Mouse (Mus musculus): ENCODE data around the gene Sord.

DNA sequence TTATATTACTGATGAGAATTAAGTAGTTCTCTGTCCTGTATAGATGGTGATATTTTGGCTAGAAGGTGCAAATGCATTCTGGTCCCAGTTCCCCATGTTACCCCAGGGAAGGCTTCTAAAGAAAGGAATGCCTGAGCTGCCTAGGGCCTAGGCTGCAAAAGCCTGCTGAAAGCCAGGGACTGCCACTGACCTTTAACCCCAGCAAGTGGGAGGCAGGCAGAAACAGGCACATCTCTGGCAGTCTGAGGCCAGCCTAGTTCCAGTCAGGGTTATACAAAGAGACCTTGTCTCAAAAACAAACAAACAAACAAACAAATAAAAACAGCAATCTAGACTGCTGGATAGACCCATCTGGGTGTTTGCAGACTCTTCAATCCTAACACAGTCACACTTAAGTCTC, 6.2 kb downstream of the Sord start:
- TF ChIP-seq CTCF (IDR thresholded peaks at IDR 0.05) (no peak), EP300 (IDR thresholded peaks at IDR 0.05; ENCODE audit: insufficient read depth, low read depth, low read length) (no peak), POLR2A (IDR thresholded peaks at IDR 0.05; ENCODE audit: insufficient read depth, low read depth, low read length) (no peak)

Data from heart, adult 2 months (tissue).